Mouse (Mus musculus): Measurements from ENCODE around the gene Fhl2.

Gene Fhl2

DNA sequence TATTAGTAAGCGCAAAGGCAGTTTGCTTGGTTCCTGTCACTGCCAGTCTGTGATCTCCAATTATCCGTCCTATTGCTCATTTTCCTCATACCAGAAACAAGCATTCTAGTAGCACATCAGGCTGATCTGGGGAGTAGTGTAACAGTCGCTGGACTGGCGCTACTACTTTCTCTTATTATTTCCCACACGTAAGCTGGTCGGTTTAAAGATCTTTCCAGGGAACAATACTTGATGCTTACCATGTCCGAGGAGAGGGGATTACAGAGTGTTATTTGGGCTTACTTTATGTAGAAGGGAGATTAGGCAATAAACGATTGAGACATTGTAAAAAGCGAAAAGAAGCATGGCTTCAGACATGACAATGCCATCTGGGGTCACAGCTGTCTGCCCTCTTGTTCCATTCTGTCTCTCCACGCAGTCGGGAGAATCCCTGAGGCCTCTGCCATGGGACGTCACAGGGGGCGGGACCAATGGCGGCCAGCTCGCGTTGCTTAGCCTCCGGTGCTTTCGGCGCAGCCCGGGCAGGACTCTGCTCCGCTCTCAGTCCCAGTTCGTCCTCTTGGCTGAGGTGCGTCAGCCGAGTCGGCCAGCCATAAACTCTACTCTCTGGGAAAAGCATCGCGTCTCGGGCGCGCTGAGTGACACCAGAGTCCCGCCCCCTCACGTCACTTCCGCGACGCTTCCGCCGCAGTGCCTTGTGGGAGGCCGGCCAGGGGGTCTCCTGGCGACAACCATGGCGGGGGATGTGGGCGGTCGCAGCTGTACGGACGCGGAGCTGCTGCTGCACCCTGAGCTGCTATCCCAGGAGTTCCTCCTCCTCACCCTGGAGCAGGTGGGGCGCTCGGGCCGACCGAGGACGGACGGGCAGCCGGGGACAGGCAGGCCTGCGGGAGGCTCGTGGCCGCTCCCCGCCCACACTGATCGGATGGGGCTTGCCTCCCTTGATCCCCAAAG, 98.5 kb downstream of the Fhl2 start, which contains the start of the genes Tgfbrap1 and AI597479:
Tgfbrap1 (minus strand) TSS at position 607 of the 954 bp plus-strand sequence.
AI597479 (plus strand) TSS at position 680 of the 954 bp plus-strand sequence.
- peak; percentile 94 for DNase-seq

GRCm38 (mm10) chr1:43094206-43094605, 102.6 kb downstream of the Fhl2 start:
- DNase-seq = no peak

GRCm38 (mm10) chr1:43092056-43093015, 104.4 kb downstream of the Fhl2 start:
- DNase-seq = peak; percentile 70 to 86

DNA sequence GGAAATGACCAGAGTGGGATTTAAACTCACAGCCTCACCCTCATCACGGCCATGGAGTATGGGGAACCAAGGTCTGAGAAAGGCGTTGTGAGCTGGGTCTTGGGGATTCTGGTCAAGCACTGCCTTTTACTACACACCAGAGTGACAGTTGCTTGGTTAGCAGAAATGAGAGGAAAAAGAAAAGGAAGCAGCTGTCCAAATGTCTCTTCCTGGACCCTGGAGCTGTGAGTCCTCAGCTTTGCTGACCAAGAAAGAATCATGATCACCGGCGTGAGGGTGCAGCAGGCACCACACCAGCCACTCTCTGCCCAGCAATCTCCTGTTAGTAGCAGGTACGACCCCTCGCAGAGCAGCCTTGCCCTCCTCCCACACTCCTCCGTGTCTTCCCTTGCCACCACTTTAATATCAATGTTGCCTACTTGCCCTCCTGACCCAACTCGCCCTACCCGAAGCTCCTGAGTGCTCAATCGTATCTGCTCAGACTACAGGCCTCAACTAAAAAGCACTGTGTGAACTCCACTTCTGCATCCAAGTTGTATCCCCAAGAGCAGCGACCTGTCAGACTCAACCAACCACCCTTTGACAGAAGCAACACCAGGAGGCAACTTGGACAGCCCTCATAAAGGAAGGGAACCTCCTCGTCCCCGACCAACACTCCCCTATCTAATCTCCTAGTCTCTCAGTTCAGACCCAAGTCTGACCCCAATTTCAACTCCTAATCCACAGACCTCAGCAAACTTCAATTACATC, 105.3 kb downstream of the Fhl2 start:
- no peak for DNase-seq

- DNase-seq = no peak
These were observed 106.4 kb downstream of the Fhl2 start for GRCm38 (mm10) chr1:43090418-43090817.

- DNase-seq = no peak
These were observed 113.8 kb downstream of the Fhl2 start for GRCm38 (mm10) chr1:43082946-43083345.

GRCm38 (mm10) chr1:43078124-43078523, 118.7 kb downstream of the Fhl2 start:
- no peak for DNase-seq

DNA sequence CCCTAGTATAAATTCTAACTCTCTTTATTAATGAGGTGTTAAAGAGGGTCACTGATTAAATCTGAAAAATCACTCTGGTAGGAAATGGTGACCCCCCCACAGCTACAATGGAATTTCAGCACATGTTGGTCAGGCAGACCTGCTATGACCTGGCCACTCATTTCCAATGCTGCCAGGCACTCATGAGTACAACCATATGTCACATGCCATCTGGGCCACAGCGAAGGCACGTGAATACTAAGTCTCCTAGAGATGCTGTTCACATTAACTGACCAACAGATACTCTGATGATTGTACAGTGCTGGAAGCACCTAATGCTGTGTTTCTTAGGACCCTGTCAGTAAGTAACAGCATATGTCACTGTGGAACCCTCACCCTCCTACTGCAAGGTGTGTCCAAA, 122.0 kb downstream of the Fhl2 start:
- DNase-seq = no peak

Data from lung, postnatal 4 days (tissue).